Mouse (Mus musculus) hindbrain, embryonic 16.5 days (tissue): ENCODE measurements around the gene Tns1. TPM values are rescaled to one million over a fixed set of nuclear protein-coding genes. Genes with fewer than 3 reads are reported as not detected.

Experiments used
- ATAC-seq: fragments of 200-750 bp; cut with Nextera tagmentation; 2 replicates; pipeline ENCODE4 v1.8.0; 2017; ENCODE audit warnings: moderate TSS enrichment, moderate library complexity
- H3K27ac ChIP-seq: fragments of 300-500 bp; sonication (generic); 2 replicates; pipeline ENCODE4 v1.5.1; 2014; ENCODE audit warnings: low read depth, mild to moderate bottlenecking, control low read depth, low read length, moderate library complexity
- H3K27me3 ChIP-seq: fragments of 300-500 bp; sonication (generic); replicated peaks from 2 replicates; pipeline ENCODE4 v1.6.1; 2014; ENCODE audit warnings: low read length; ENCODE audit not compliant: control insufficient read depth, insufficient read depth
- H3K36me3 ChIP-seq: fragments of 300-500 bp; sonication (generic); 2 replicates; pipeline ENCODE4 v1.6.1; 2014; ENCODE audit warnings: mild to moderate bottlenecking, low read length, moderate library complexity, mixed read lengths; ENCODE audit not compliant: control insufficient read depth, insufficient read depth
- H3K4me1 ChIP-seq: fragments of 300-500 bp; sonication (generic); 2 replicates; pipeline ENCODE4 v1.6.1; 2014; ENCODE audit warnings: low read depth, low read length; ENCODE audit not compliant: control insufficient read depth, insufficient read depth
- H3K4me2 ChIP-seq: fragments of 300-500 bp; sonication (generic); 2 replicates; pipeline ENCODE4 v1.6.1; 2014; ENCODE audit warnings: mild to moderate bottlenecking, low read length, control low read depth, moderate library complexity
- H3K4me3 ChIP-seq: fragments of 300-500 bp; sonication (generic); 2 replicates; pipeline ENCODE4 v1.5.1; 2014; ENCODE audit warnings: mild to moderate bottlenecking, low read length, control low read depth, moderate library complexity
- H3K9ac ChIP-seq: fragments of 300-500 bp; sonication (generic); 2 replicates; pipeline ENCODE4 v1.6.1; 2014; ENCODE audit warnings: low read depth, mild to moderate bottlenecking, control low read depth, low read length, moderate library complexity
- H3K9me3 ChIP-seq: fragments of 300-500 bp; sonication (generic); 2 replicates; pipeline ENCODE4 v1.6.1; 2014; ENCODE audit warnings: mild to moderate bottlenecking, low read length, moderate library complexity; ENCODE audit not compliant: control insufficient read depth
- WGBS: fragments of 180-500 bp; shearing (Covaris S2); extraction: QIAGEN DNeasy Blood & Tissue Kit; methylation state at CpG from one replicate; pipeline ENCODE4 v1.1.7; 2014; 5-methylcytosine and 5-hydroxymethylcytosine counted together
- polyA plus RNA-seq: library from polyadenylated mRNA; unstranded; fragments of >200 nt; fragmentation: Nextera tagmentation; extraction: Ambion mirVana; gene quantifications from 2 replicates; pipeline ENCODE4 v1.2.1, GENCODE M21; 2015

The Tns1 gene
- polyA plus RNA-seq, 1 experiment from 2014 or later = 13.5 TPM

DNA sequence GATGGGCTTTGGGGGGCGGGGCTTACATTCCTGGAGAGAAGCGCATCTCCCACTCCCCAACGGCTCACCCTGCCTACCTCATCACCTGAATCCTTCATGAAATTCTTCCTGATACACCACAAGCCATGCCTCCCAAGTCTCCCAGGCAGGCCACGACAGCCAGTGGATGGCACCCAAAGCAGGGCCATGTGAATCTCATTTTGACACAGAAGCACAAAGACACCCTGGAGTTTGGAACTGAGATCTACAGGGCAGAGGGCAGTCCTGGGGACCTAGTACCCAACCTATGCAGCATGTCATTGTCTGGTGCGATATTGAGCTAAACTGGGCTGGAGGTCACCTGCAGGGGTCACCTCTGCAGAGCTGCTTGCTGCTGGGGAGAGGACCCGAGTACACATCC is 104.0 kb downstream of the Tns1 start:
- ATAC-seq = no peak
- Histone ChIP-seq H3K27me3 (no peaks in the 10 kb centered on the region), H3K27ac (no peak overlapping the region), H3K36me3 (no peaks in the 10 kb centered on the region), H3K4me1 (no peaks in the 10 kb centered on the region; the same call in 1 of the 2 replicates), H3K4me3 (no peak overlapping the region), H3K9ac (no peak overlapping the region), H3K4me2 (no peak overlapping the region), H3K9me3 (no peaks in the 10 kb centered on the region)
- WGBS = 78% methylated on average over 6 of the region's 6 CpGs

DNA sequence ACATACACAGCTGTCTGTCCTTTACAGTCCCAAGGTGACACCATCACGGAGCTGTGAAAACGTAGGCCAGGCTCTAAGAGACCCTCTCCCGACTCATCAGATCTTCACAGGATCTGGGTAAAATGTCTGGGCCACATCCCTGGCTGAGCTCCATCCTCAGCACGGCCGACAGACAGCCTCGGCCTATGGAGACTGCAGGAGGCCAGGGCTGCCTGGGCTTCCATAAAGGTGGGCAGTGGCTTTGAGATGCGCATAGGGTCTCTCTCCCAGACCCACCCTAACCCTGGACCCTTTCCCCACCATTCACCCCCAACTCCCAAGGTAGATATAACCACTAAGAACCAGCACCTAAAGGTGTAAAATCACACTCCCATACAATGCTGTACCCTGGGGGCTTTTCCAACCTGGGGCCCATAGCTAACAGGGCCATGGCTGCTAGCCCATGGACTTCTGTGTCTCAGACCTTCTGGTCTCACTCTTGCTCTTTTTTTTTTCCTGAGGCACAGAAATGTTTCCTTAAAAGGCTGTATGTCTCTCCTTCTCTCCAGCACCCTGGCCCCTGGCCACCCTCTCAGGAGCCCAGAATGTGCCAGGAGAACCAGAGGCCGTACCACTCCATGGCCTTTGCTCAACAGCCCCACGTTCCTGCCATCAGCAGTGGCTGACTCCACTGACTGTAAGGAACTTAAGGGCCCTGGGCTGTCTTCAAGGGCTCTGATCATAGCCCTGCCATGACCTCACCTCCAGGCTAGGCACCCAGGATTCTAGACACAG is 106.7 kb downstream of the Tns1 start:
- no peaks in the 10 kb centered on the region for H3K27me3 ChIP-seq
- H3K4me2 ChIP-seq = no peak overlapping the region
- H3K36me3 ChIP-seq = no peaks in the 10 kb centered on the region
- no peak overlapping the region for H3K27ac ChIP-seq
- no peak overlapping the region for H3K4me3 ChIP-seq
- no peak for ATAC-seq
- no peak overlapping the region for H3K9ac ChIP-seq
- no peaks in the 10 kb centered on the region for H3K9me3 ChIP-seq
- H3K4me1 ChIP-seq = no peaks in the 10 kb centered on the region
- WGBS = 89% methylated on average over 9 of the region's 9 CpGs

GRCm38 (mm10) chr1:74016618-74017017 is 107.6 kb downstream of the Tns1 start:
- WGBS = 68% methylated on average over 5 of the region's 5 CpGs

DNA sequence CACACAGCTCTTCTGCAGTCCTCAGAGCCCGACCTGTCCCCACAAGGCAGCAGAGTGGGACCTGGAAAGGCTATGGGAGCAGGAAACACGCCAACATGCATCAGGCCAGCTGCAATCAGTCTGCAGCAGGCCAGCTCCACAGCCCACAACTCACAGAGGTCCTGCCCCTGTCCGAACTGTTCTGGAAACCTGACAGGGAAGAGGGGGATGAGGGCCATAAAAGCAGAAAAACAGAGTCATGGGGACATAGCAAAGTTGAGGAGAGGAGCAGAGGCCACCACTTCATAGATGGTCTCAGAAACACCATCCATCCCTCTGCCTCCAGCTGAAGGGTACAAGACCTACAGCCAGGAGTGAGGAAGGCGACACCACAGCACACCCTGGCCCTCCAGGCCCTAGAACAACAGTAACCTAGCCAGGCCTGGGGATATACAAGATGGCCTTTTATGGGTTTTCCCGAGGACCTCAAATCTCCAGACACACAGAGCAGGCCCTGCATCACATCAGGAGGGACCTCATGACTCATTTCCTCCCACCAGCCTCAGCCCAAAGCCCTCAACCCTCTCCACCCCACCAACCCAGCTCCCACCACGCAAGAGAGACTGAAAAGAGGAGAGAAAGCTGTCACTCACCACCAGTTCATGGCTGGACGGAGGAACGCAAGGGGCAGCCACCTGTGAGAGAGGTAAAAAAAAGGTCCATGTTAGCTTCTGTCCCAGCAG is 108.6 kb downstream of the Tns1 start:
- 82% methylated on average over 8 of the region's 8 CpGs for WGBS

More at GRCm38 (mm10) chr1:74016618-74017017, 107.6 kb downstream of the Tns1 start:
- no peak overlapping the region for H3K9ac ChIP-seq
- H3K4me2 ChIP-seq = no peak overlapping the region
- ATAC-seq = no peak
- no peak overlapping the region for H3K27ac ChIP-seq
- H3K9me3 ChIP-seq = no peaks in the 10 kb centered on the region
- no peaks in the 10 kb centered on the region for H3K4me1 ChIP-seq
- no peaks in the 10 kb centered on the region for H3K36me3 ChIP-seq
- H3K4me3 ChIP-seq = no peak overlapping the region
- H3K27me3 ChIP-seq = no peaks in the 10 kb centered on the region

GRCm38 (mm10) chr1:74014538-74015327 is 109.5 kb downstream of the Tns1 start:
- Histone ChIP-seq H3K27me3 (no peaks in the 10 kb centered on the region), H3K9me3 (no peaks in the 10 kb centered on the region), H3K4me1 (no peaks in the 10 kb centered on the region), H3K4me3 (no peak overlapping the region), H3K27ac (no peak overlapping the region), H3K4me2 (no peak overlapping the region), H3K36me3 (no peaks in the 10 kb centered on the region), H3K9ac (no peak overlapping the region)
- no peak for ATAC-seq
- WGBS = 85% methylated on average over 6 of the region's 14 CpGs

More for the DNA sequence above, 108.6 kb downstream of the Tns1 start:
- H3K4me2 ChIP-seq = no peak overlapping the region
- no peaks in the 10 kb centered on the region for H3K4me1 ChIP-seq
- no peak overlapping the region for H3K27ac ChIP-seq
- H3K4me3 ChIP-seq = no peak overlapping the region
- H3K9ac ChIP-seq = no peak overlapping the region
- H3K9me3 ChIP-seq = no peaks in the 10 kb centered on the region
- no peaks in the 10 kb centered on the region for H3K36me3 ChIP-seq
- ATAC-seq = no peak
- H3K27me3 ChIP-seq = no peaks in the 10 kb centered on the region

DNA sequence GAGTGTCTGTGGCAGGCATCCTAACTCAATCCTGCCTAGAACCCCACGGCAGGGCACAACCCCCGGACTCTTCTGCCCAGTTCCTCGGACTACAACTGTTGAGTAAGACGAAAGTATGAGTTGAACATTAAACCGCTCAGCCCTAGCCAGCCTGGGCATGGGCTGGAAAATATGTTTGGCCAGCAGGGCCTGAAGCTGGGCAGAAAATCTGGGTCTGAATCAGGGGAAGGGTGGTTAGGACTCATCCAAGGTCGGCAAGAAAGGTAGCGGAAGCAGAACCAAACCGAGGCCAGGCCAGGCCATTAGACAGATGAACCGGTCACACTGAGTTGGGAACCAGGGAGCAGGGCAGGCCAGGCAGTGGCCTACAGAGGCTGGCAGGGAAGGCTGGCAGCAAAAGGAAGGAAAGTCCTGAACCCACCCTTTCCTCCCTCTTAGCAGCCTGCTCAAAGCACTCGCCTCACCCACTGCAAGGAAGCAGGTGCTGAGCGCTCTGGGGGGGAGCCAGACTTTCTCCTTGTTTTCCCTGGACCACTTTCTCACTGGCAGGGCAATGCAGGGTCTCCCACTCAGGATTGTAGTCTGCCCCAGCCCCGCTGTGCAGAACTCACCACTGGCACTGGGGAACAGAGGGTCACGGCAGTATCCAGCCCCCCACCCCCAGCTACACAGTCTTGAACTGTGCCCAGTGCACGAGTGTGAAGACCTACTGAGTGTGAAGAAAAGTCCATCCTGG is 110.8 kb downstream of the Tns1 start:
- no peak overlapping the region for H3K4me2 ChIP-seq
- H3K27ac ChIP-seq = no peak overlapping the region
- H3K9ac ChIP-seq = no peak overlapping the region
- H3K36me3 ChIP-seq = no peaks in the 10 kb centered on the region
- no peaks in the 10 kb centered on the region for H3K27me3 ChIP-seq
- no peaks in the 10 kb centered on the region for H3K9me3 ChIP-seq
- WGBS = 85% methylated on average over 14 of the region's 14 CpGs
- H3K4me3 ChIP-seq = no peak overlapping the region
- no peak for ATAC-seq
- peaks cover 2% of the 10 kb centered on the region for H3K4me1 ChIP-seq

DNA sequence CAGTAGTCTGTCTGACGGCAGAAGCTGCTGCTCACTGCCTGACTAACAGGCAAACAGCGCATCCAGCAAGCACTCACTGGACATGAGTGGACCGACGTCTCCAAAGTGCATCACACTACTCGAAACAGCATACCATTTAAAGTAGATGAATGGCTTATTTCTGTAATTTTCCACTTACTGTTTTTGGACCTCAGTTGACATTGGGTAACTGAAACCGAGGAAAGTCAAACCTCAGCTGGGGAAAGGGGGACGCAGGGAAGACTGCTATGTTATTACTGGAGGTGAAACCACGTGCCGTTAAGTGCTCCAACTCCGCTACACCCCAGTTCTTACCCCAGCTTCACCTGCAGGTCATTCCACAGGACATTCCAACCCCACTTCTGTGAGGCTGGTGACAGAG is 111.5 kb downstream of the Tns1 start:
- Histone ChIP-seq H3K4me3 (no peak overlapping the region), H3K9me3 (no peaks in the 10 kb centered on the region), H3K9ac (no peak overlapping the region), H3K27me3 (no peaks in the 10 kb centered on the region), H3K4me1 (peaks cover 4% of the 10 kb centered on the region), H3K36me3 (no peaks in the 10 kb centered on the region), H3K4me2 (no peak overlapping the region), H3K27ac (no peak overlapping the region)
- no peak for ATAC-seq
- 86% methylated on average over 10 of the region's 10 CpGs for WGBS

DNA sequence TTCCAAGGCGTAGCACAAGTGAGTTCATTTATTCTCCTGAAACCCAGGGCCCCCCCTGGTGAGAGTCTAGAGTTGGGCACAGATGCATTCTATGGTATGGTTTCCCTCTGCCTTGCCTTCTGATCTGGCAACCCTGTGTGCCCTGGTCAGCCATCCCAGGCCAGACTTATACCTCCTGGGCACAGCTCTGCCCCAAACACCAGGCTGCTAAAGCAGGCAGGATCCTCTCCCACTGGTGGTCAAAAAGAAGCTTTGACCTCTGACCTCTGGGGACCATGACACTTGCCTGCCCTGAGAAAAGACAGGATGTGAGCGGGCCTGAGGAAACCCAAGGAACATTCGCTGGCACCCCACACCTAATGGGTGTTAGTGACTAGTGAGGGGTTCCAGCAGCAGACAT is 114.8 kb downstream of the Tns1 start:
- no peaks in the 10 kb centered on the region for H3K9me3 ChIP-seq
- peaks cover 4% of the 10 kb centered on the region for H3K4me1 ChIP-seq
- no peak overlapping the region for H3K4me3 ChIP-seq
- H3K36me3 ChIP-seq = no peaks in the 10 kb centered on the region
- 95% methylated on average over 3 of the region's 3 CpGs for WGBS
- H3K4me2 ChIP-seq = no peak overlapping the region
- H3K9ac ChIP-seq = no peak overlapping the region
- H3K27me3 ChIP-seq = no peaks in the 10 kb centered on the region
- H3K27ac ChIP-seq = no peak overlapping the region
- no peak for ATAC-seq
